Mouse (Mus musculus) megakaryocyte, adult 5-6 weeks (primary cell): ENCODE data around the gene Igfbp5. TPM values are rescaled to one million over a fixed set of nuclear protein-coding genes. Genes with fewer than 3 reads are reported as not detected.

Experiments
- ATAC-seq: 2 replicates; pipeline ENCODE4 v1.8.0; 2016; ENCODE audit warnings: mild to moderate bottlenecking, inconsistent platforms; ENCODE audit not compliant: poor library complexity, severe bottlenecking
- total RNA-seq, 2 experiments: library from RNA; stranded (forward) in 1 of 2; stranded (reverse) in 1 of 2; fragments of 153-499, 151-499 nt in 1 of 2; fragments of 221-1000, 200-1000 nt in 1 of 2; gene quantifications; 2 replicates each; pipeline versions ENCODE4 v1.2.3 to v1.2.4; 2015 to 2017

Gene Igfbp5
- total RNA-seq, 2 experiments from 2014 or later: 1.2 to 2.9 TPM

DNA sequence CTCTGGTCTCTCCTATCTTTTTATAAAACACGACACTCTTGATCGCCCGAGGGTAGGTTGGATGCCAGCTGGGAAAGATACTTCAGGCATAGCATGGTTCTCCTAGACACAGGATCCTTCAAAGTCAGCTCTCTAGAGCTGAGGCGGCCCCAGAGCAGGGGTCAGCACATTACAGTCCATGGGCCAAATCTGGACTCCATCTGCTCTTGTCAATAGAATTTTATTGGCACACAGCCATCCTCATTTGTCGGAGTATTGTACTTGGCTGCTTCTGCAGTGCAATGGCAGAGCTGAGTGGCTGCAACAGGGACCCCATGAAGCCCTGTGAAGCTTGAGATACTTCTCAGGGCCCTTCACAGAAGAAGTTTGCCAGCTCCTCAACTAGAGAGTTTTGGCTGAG lies 59.5 kb downstream of the Igfbp5 start:
- ATAC-seq: no peak

DNA sequence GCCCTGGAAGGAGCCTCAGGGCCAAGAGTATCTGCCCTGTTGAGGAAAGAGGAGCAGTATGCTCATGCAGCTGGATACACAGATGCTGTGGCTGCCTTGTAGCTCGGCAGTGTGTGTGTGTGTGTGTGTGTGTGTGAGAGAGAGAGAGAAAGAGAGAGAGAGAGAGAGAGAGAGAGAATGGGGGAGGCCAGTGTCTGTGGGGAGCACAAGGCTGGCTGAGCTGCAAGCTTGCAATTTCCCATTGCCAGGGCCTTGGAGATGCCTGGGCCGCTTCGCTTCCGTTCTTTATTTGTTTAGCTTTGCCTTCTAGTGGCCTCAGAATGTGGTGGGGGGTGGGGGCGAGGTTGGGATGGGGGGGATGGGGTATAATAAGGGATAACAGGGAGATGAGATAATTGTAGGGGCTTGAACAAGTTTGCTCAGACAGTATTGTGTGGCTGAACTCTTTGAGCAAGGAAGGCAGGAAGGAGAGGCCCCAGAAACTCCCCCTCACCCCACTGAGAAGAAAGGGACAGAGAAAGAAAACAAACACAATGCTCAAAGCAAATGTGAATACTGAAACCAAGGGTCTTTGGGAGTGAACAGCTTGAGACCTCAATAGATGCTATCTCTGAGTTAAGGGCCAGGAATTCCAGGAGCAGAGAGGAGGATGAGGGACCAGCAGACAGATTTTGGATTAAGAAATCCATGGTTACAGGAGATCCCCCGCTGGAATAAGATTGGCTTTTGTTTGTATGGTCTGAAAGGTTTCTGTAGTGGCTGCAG lies 60.9 kb downstream of the Igfbp5 start:
- ATAC-seq: no peak

GRCm38 (mm10) chr1:72813089-72813638 lies 61.5 kb downstream of the Igfbp5 start:
- no peak for ATAC-seq

GRCm38 (mm10) chr1:72811061-72811460 lies 63.6 kb downstream of the Igfbp5 start:
- no peak for ATAC-seq

GRCm38 (mm10) chr1:72809951-72810675 lies 64.6 kb downstream of the Igfbp5 start:
- ATAC-seq: no peak

DNA sequence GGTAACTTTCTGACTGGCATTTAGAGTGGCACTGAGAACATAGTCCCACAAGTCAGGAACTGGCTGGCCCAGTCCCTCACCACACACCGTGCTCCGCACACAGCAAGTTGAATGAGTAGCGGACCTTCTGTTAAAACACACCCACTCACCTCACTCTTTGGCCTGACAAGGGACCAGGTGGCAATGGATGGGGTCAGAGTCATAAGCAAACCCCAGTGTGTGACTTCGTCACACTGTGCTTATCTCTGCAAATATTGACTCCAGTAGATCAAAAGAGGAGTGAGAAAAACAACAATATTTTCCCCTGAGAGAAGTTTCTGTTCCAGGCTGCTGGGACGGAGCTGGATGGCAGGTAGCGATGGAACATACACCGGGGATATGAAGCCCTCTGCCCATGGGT lies 65.4 kb downstream of the Igfbp5 start:
- no peak for ATAC-seq

Other genes starting within 250 kb of the Igfbp5 start
- gene Ankar, start 174.3 kb downstream of the Igfbp5 start, total RNA-seq (2015): not detected in 2 replicates
- not detected in 2 replicates for gene Ankar, start 174.3 kb downstream of the Igfbp5 start, total RNA-seq (2017)
- gene Rpl37a, start 163.6 kb downstream of the Igfbp5 start, total RNA-seq (2015): 1,007 and 1,017 TPM in 2 replicates
- gene Rpl37a, start 163.6 kb downstream of the Igfbp5 start, total RNA-seq (2017): 343 and 384 TPM in 2 replicates
- gene Igfbp2, start 50.4 kb downstream of the Igfbp5 start, total RNA-seq (2015): not detected in 2 replicates
- not detected in 2 replicates for gene Igfbp2, start 50.4 kb downstream of the Igfbp5 start, total RNA-seq (2017)
- gene Tnp1, start 141.0 kb upstream of the Igfbp5 start, total RNA-seq (2015): not detected in 2 replicates
- gene Tnp1, start 141.0 kb upstream of the Igfbp5 start, total RNA-seq (2017): not detected in 2 replicates